Mouse (Mus musculus): Measurements from ENCODE around the gene Gm10424. TPM values are rescaled to one million over a fixed set of nuclear protein-coding genes. Genes with fewer than 3 reads are reported as not detected.
"Not testable (repeated sequence)": the region's sequence is repeated elsewhere in the genome, so short reads cannot be mapped to it uniquely, and the experiment has no call there.

The Gm10424 gene
- not detected for total RNA-seq (2021)
- long read RNA-seq, experiment 1 = 0 reads
- long read RNA-seq, experiment 2 = 0 reads

- intact Hi-C loops (cut with DNase I); H3K27ac ChIP-seq; H3K4me3 ChIP-seq; DNase-seq (ENCODE audit: extremely low spot score in 1 of 2, low spot score in 2 of 2): not testable (repeated sequence)
Observed at GRCm38 (mm10) chr5:95272668-95273067, at the start of gene Gm10424. TSS of gene Gm10424 (minus strand) at chr5:95272768.

GRCm38 (mm10) chr5:95305611-95306010, 33.0 kb upstream of the Gm10424 start, which contains the start of gene Gm3259:
TSS of gene Gm3259 (plus strand) at chr5:95305911.
- DNase-seq (ENCODE audit: extremely low spot score in 1 of 2, low spot score in 2 of 2); intact Hi-C loops (cut with DNase I); H3K27ac ChIP-seq; H3K4me3 ChIP-seq: not testable (repeated sequence)

Other genes with a start within 250 kb of the Gm10424 start
- not detected for gene Gm7942, start 165.8 kb downstream of the Gm10424 start, total RNA-seq (2021)
- not detected for gene Gm16513, start 90.1 kb downstream of the Gm10424 start, total RNA-seq (2021)
- not detected for gene Gm3259, start 33.1 kb upstream of the Gm10424 start, total RNA-seq (2021)
- not detected for gene D5Ertd577e, start 184.0 kb upstream of the Gm10424 start, total RNA-seq (2021)
- not detected for gene Gm3286, start 238.0 kb upstream of the Gm10424 start, total RNA-seq (2021)